Mouse (Mus musculus): Measurements from ENCODE around the gene Mrpl43.

- TF ChIP-seq CHD2 (IDR thresholded peaks at IDR 0.05; ENCODE audit: low read length) (no peak), POLR2AphosphoS2 (IDR thresholded peaks at IDR 0.05; ENCODE audit: low read depth, low read length) (no peak), TBP (conservative IDR thresholded peaks at IDR 0.05; ENCODE audit: low read depth, low read length) (no peak), MYC (IDR thresholded peaks at IDR 0.05; ENCODE audit: low read depth, low read length) (no peak), POLR2A (IDR thresholded peaks at IDR 0.05; ENCODE audit: low read depth, low read length) (no peak), UBTF (IDR thresholded peaks at IDR 0.05; ENCODE audit: low read depth, low read length) (no peak), CTCF (conservative IDR thresholded peaks at IDR 0.05 in 1 of 2, IDR thresholded peaks at IDR 0.05 in 1 of 2; ENCODE audit: low read depth in 2 of 2, low read length in 2 of 2) (no peak)
Measured at GRCm38 (mm10) chr19:44992712-44993111, 13.5 kb downstream of the Mrpl43 start.

Data from CH12.LX (cell line).